Mouse (Mus musculus) ES-E14 (cell line): ENCODE data around the gene Gtf2a2. TPM values are rescaled to one million over a fixed set of nuclear protein-coding genes. Genes with fewer than 3 reads are reported as not detected.

ENCODE experiments used
- DNase-seq: peaks from one replicate; pipeline ENCODE4 v3.0.0-alpha.2; 2013; ENCODE audit warnings: low read depth, low spot score
- H3K27ac ChIP-seq: 2 replicates; pipeline ENCODE4 v1.5.1; 2012; ENCODE audit warnings: low read depth, mild to moderate bottlenecking, low read length, moderate library complexity, mixed read lengths; ENCODE audit not compliant: poor library complexity, insufficient read depth, severe bottlenecking
- H3K36me3 ChIP-seq: 2 replicates; pipeline ENCODE4 v1.6.1; 2012; ENCODE audit warnings: mild to moderate bottlenecking, low read length, moderate library complexity, mixed read lengths; ENCODE audit not compliant: control insufficient read depth, poor library complexity, insufficient read depth, severe bottlenecking
- H3K4me1 ChIP-seq, 2 experiments: fragments of 150-350 bp in 1 of 2; sonication (generic) in 1 of 2; 2 replicates each; pipeline ENCODE4 v1.6.1; 2012; ENCODE audit warnings: low read length in 2 of 2, mild to moderate bottlenecking in 1 of 2, mixed read lengths in 1 of 2; ENCODE audit not compliant: control insufficient read depth in 2 of 2, insufficient read depth in 2 of 2, poor library complexity in 1 of 2
- H3K4me3 ChIP-seq, 2 experiments: fragments of 150-350 bp in 1 of 2; sonication (generic) in 1 of 2; 2 replicates each; pipeline ENCODE4 v1.5.1; 2012; ENCODE audit warnings: low read length in 2 of 2, low read depth in 1 of 2, mild to moderate bottlenecking in 1 of 2, mixed read lengths in 1 of 2; ENCODE audit not compliant: insufficient read depth in 1 of 2, poor library complexity in 1 of 2, severe bottlenecking in 1 of 2
- H3K9ac ChIP-seq: 2 replicates; pipeline ENCODE4 v1.6.1; 2012; ENCODE audit warnings: low read depth, mild to moderate bottlenecking, low read length, mixed read lengths; ENCODE audit not compliant: poor library complexity, insufficient read depth, severe bottlenecking
- H3K9me3 ChIP-seq: fragments of 150-350 bp; sonication (generic); 2 replicates; pipeline ENCODE4 v1.6.1; 2012; ENCODE audit warnings: low read depth, mild to moderate bottlenecking, low read length; ENCODE audit not compliant: control insufficient read depth, insufficient read depth
- CHD2 ChIP-seq: IDR thresholded peaks from 2 replicates; pipeline ENCODE4 v1.6.1; 2014; ENCODE audit warnings: mild to moderate bottlenecking, low read depth, low read length, inconsistent platforms
- HCFC1 ChIP-seq: IDR thresholded peaks from 2 replicates; pipeline ENCODE4 v1.6.1; 2012; ENCODE audit warnings: low read length, inconsistent platforms, borderline replicate concordance; ENCODE audit not compliant: insufficient read depth
- MAFK ChIP-seq: IDR thresholded peaks from 2 replicates; pipeline ENCODE4 v1.6.1; 2014; ENCODE audit warnings: mild to moderate bottlenecking, low read depth, low read length, inconsistent platforms; ENCODE audit not compliant: insufficient read depth
- ZC3H11A ChIP-seq: IDR thresholded peaks from 2 replicates; pipeline ENCODE4 v1.6.1; 2012; ENCODE audit warnings: low read depth, mild to moderate bottlenecking, inconsistent platforms, low read length, borderline replicate concordance
- ZNF384 ChIP-seq: IDR thresholded peaks from 2 replicates; pipeline ENCODE4 v1.6.1; 2012; ENCODE audit warnings: low read depth, low read length, inconsistent platforms
- in situ Hi-C, 2 experiments: fragments of 600-800 bp; cut with MboI; formaldehyde crosslinking; loops; one replicate each; pipeline ENCODE4 v1.15.1; 2025; ENCODE audit warnings: low sequenced_read_pairs in 2 of 2, inconsistent platforms in 1 of 2; ENCODE audit not compliant: unreplicated experiment in 2 of 2
- total RNA-seq: library from RNA; depleted of rRNA; stranded (reverse); fragments of 300-350 nt; gene quantifications from 2 replicates; pipeline ENCODE4 v1.2.3, GENCODE M21; 2012; rRNA removed

The Gtf2a2 gene
- total RNA-seq, 1 experiment = 70.9 TPM

DNA sequence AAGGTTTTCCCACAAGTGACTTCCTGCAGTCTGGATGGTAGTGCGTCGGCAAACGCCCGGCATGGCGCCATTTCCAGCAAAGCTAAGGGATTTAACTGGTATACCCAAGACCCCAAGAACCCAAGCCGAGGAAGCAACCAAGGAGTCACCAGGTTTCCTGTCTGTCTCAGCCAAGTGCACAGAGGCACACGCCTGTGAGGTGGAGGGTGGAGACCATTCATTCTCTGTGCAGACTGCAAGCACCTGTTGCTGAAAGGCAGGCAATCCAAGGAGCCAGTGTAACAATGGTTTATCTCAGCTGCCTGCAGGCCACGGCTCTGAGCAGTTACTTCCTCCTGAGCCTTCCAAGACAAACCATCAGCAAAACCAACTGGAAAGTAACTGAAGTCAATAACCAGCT lies 60.0 kb downstream of the Gtf2a2 start:
- TF ChIP-seq ZNF384 (no peak), HCFC1 (no peak), ZC3H11A (no peak), MAFK (no peak), CHD2 (no peak)
- H3K36me3 ChIP-seq = no peaks in the 10 kb centered on the region
- in situ Hi-C loops = no loop called here
- H3K27ac ChIP-seq = no peak overlapping the region
- no peak overlapping the region for H3K4me3 ChIP-seq
- H3K9me3 ChIP-seq = no peaks in the 10 kb centered on the region
- peaks cover 8 to 15% of the 10 kb centered on the region in 2 experiments; a peak in 3 of 4 replicates for H3K4me1 ChIP-seq
- DNase-seq = no peak
- H3K9ac ChIP-seq = no peak overlapping the region

Other genes starting within 250 kb of the Gtf2a2 start
- 63.6 and 68.9 TPM in 2 replicates for gene Bnip2, start 23.1 kb upstream of the Gtf2a2 start, total RNA-seq
- gene Gcnt3, start 25.5 kb downstream of the Gtf2a2 start, total RNA-seq = 1.1 and 1.3 TPM in 2 replicates
- gene Fam81a, start 130.0 kb downstream of the Gtf2a2 start, total RNA-seq = 5.3 and 5.7 TPM in 2 replicates
- 21.3 and 22.0 TPM in 2 replicates for gene Myo1e, start 194.8 kb downstream of the Gtf2a2 start, total RNA-seq